Mouse (Mus musculus) heart, embryonic 14.5 days (tissue): ENCODE measurements around the gene Gm21969. TPM values are rescaled to one million over a fixed set of nuclear protein-coding genes. Genes with fewer than 3 reads are reported as not detected.
A peak's percentile ranks its signal among the peaks of the same experiment; 100 is the strongest.

Experiments used
- ATAC-seq: fragments of 200-750 bp; cut with Nextera tagmentation; 2 replicates; pipeline ENCODE4 v1.8.0; 2017; ENCODE audit warnings: low read depth, moderate TSS enrichment; ENCODE audit not compliant: insufficient number of reproducible peaks, insufficient read depth, low FRiP score
- H3K27ac ChIP-seq, 2 experiments: fragments of 200-500 bp in 1 of 2; fragments of 300-500 bp in 1 of 2; sonication (generic) in 1 of 2; replicated peaks in 1 of 2; 2 replicates each; pipeline ENCODE4 v1.5.1; 2012 to 2014; ENCODE audit warnings: low read depth in 2 of 2, low read length in 2 of 2, control low read depth in 1 of 2, mild to moderate bottlenecking in 1 of 2, mixed read lengths in 1 of 2; ENCODE audit not compliant: control insufficient read depth in 1 of 2, insufficient read depth in 1 of 2
- H3K27me3 ChIP-seq: fragments of 300-500 bp; sonication (generic); 2 replicates; pipeline ENCODE4 v1.6.1; 2014; ENCODE audit warnings: mild to moderate bottlenecking, low read length, control low read depth; ENCODE audit not compliant: control insufficient read depth, insufficient read depth
- H3K36me3 ChIP-seq: fragments of 300-500 bp; sonication (generic); 2 replicates; pipeline ENCODE4 v1.6.1; 2014; ENCODE audit warnings: mild to moderate bottlenecking, control low read depth, low read length, mixed read lengths; ENCODE audit not compliant: control insufficient read depth, insufficient read depth
- H3K4me1 ChIP-seq, 2 experiments: fragments of 200-500 bp in 1 of 2; fragments of 300-500 bp in 1 of 2; sonication (generic) in 1 of 2; 2 replicates each; pipeline ENCODE4 v1.6.1; 2012 to 2014; ENCODE audit warnings: low read length in 2 of 2, control low read depth in 1 of 2, mixed read lengths in 1 of 2; ENCODE audit not compliant: control insufficient read depth in 2 of 2, insufficient read depth in 2 of 2
- H3K4me2 ChIP-seq: fragments of 300-500 bp; sonication (generic); 2 replicates; pipeline ENCODE4 v1.6.1; 2014; ENCODE audit warnings: mild to moderate bottlenecking, low read length
- H3K4me3 ChIP-seq, 2 experiments: fragments of 200-500 bp in 1 of 2; fragments of 300-500 bp in 1 of 2; sonication (generic) in 1 of 2; 2 replicates each; pipeline ENCODE4 v1.5.1; 2012 to 2014; ENCODE audit warnings: low read length in 2 of 2, mild to moderate bottlenecking in 2 of 2, control low read depth in 1 of 2, low read depth in 1 of 2, moderate library complexity in 1 of 2; ENCODE audit not compliant: control insufficient read depth in 1 of 2, insufficient read depth in 1 of 2
- H3K9ac ChIP-seq: fragments of 300-500 bp; sonication (generic); 2 replicates; pipeline ENCODE4 v1.6.1; 2014; ENCODE audit warnings: mild to moderate bottlenecking, low read length
- H3K9me3 ChIP-seq: fragments of 300-500 bp; sonication (generic); 2 replicates; pipeline ENCODE4 v1.6.1; 2016; ENCODE audit warnings: low read length, control low read depth; ENCODE audit not compliant: control insufficient read depth
- WGBS: fragments of 180-500 bp; shearing (Covaris S2); extraction: QIAGEN DNeasy Blood & Tissue Kit; methylation state at CpG from one replicate; pipeline ENCODE4 v1.1.7; 2014; 5-methylcytosine and 5-hydroxymethylcytosine counted together
- polyA plus RNA-seq: library from polyadenylated mRNA; unstranded; fragments of >200 nt; fragmentation: Nextera tagmentation; extraction: Ambion mirVana; gene quantifications from 2 replicates; pipeline ENCODE4 v1.2.1, GENCODE M21; 2014

Gm21969 gene
- polyA plus RNA-seq: not detected in 2 replicates

GRCm38 (mm10) chr4:139602357-139603244 is at the start of gene Gm21969:
TSS of gene Gm21969 (plus strand) at chr4:139603186.
- peak within 1 kb of the TSS; percentile 54; the same call in 1 of the 2 replicates for H3K9ac ChIP-seq
- H3K4me3 ChIP-seq: no peak within 1 kb of the TSS
- H3K27ac ChIP-seq: peak within 1 kb of the TSS; percentile 79
- no peaks in the 10 kb centered on the region for H3K27me3 ChIP-seq
- H3K4me2 ChIP-seq: peak within 1 kb of the TSS; percentile 38
- H3K4me1 ChIP-seq: peaks cover 46 to 49% of the 10 kb centered on the region in 2 experiments
- ATAC-seq: no peak
- 47% methylated on average over 14 of the region's 14 CpGs for WGBS
- H3K36me3 ChIP-seq: peaks cover 34% of the 10 kb centered on the region
- no peaks in the 10 kb centered on the region for H3K9me3 ChIP-seq

GRCm38 (mm10) chr4:139555235-139555634 is 47.8 kb upstream of the Gm21969 start:
- no peak for ATAC-seq
- H3K4me1 ChIP-seq: peaks cover 2 to 4% of the 10 kb centered on the region in 2 experiments; a peak in 2 of 4 replicates
- WGBS: 86% methylated on average over 11 of the region's 11 CpGs
- no peaks in the 10 kb centered on the region for H3K36me3 ChIP-seq
- H3K9me3 ChIP-seq: no peaks in the 10 kb centered on the region
- no peaks in the 10 kb centered on the region for H3K27me3 ChIP-seq
- 0 out of 4 replicates have a peak overlapping the region, but pooled peaks of 1 of the 2 experiments have one; percentile 10 for H3K27ac ChIP-seq
- H3K4me3 ChIP-seq: no peak overlapping the region
- H3K4me2 ChIP-seq: no peak overlapping the region
- H3K9ac ChIP-seq: no peak overlapping the region

- peak; percentile 80 for ATAC-seq
- Histone ChIP-seq H3K9ac (no peak overlapping the region), H3K4me3 (no peak overlapping the region), H3K4me2 (no peak overlapping the region), H3K27me3 (peaks cover 2% of the 10 kb centered on the region; the same call in 1 of the 2 replicates), H3K4me1 (peaks cover 2 to 4% of the 10 kb centered on the region in 2 experiments; a peak in 2 of 4 replicates), H3K27ac (0 out of 4 replicates have a peak overlapping the region, but pooled peaks of 1 of the 2 experiments have one; percentile 52), H3K36me3 (no peaks in the 10 kb centered on the region), H3K9me3 (no peaks in the 10 kb centered on the region)
- WGBS: 42% methylated on average over 19 of the region's 19 CpGs
Observed at GRCm38 (mm10) chr4:139555951-139556350, 47.0 kb upstream of the Gm21969 start.

GRCm38 (mm10) chr4:139568361-139568760 is 34.6 kb upstream of the Gm21969 start:
- ATAC-seq: no peak
- H3K27me3 ChIP-seq: peaks cover 7% of the 10 kb centered on the region
- no peak overlapping the region for H3K4me3 ChIP-seq
- no peaks in the 10 kb centered on the region for H3K9me3 ChIP-seq
- no peak overlapping the region for H3K9ac ChIP-seq
- H3K36me3 ChIP-seq: no peaks in the 10 kb centered on the region
- no peak overlapping the region for H3K4me2 ChIP-seq
- H3K27ac ChIP-seq: no peak overlapping the region
- H3K4me1 ChIP-seq: peaks cover 0 to under 1% of the 10 kb centered on the region in 2 experiments; a peak in 1 of 4 replicates
- 76% methylated on average over 15 of the region's 15 CpGs for WGBS

- Histone ChIP-seq H3K4me2 (no peak overlapping the region), H3K4me1 (peaks cover 6 to 9% of the 10 kb centered on the region in 2 experiments), H3K36me3 (no peaks in the 10 kb centered on the region), H3K9me3 (no peaks in the 10 kb centered on the region), H3K9ac (no peak overlapping the region), H3K27me3 (peaks cover 7% of the 10 kb centered on the region), H3K27ac (no peak overlapping the region), H3K4me3 (no peak overlapping the region)
- WGBS: 72% methylated on average over 10 of the region's 10 CpGs
- ATAC-seq: no peak
Observed at GRCm38 (mm10) chr4:139570756-139571155, 32.2 kb upstream of the Gm21969 start.

- Histone ChIP-seq H3K4me2 (no peak overlapping the region), H3K27ac (no peak overlapping the region), H3K9me3 (no peaks in the 10 kb centered on the region), H3K4me3 (no peak overlapping the region), H3K9ac (no peak overlapping the region), H3K36me3 (no peaks in the 10 kb centered on the region), H3K27me3 (peaks cover 7% of the 10 kb centered on the region), H3K4me1 (peaks cover 20 to 24% of the 10 kb centered on the region in 2 experiments)
- WGBS: 81% methylated on average over 12 of the region's 12 CpGs
- ATAC-seq: no peak
Observed at GRCm38 (mm10) chr4:139572928-139573512, 30.0 kb upstream of the Gm21969 start.

- H3K4me1 ChIP-seq: peaks cover 29 to 36% of the 10 kb centered on the region in 2 experiments
- WGBS: under 1% methylated on average over 44 of the region's 52 CpGs
- peak; percentile 98 for ATAC-seq
Observed at GRCm38 (mm10) chr4:139574156-139574798, 28.7 kb upstream of the Gm21969 start.

More at GRCm38 (mm10) chr4:139574156-139574798, 28.7 kb upstream of the Gm21969 start:
- Histone ChIP-seq H3K27me3 (peaks cover 7% of the 10 kb centered on the region), H3K4me3 (peak overlapping the region; percentile 53 to 93), H3K9ac (peak overlapping the region; percentile 92), H3K4me2 (peak overlapping the region; percentile 84), H3K36me3 (no peaks in the 10 kb centered on the region), H3K27ac (peak overlapping the region; percentile 68 to 90), H3K9me3 (no peaks in the 10 kb centered on the region)
